Mouse (Mus musculus) bone marrow, adult 2 months (tissue): ENCODE data around the gene Plin5. TPM values are rescaled to one million over a fixed set of nuclear protein-coding genes. Genes with fewer than 3 reads are reported as not detected.

Experiments used
- H3K27ac ChIP-seq: fragments of 200-500 bp; 2 replicates; pipeline ENCODE4 v1.5.1; 2012; ENCODE audit warnings: low read depth, mild to moderate bottlenecking, control low read depth, inconsistent platforms, low read length; ENCODE audit not compliant: control insufficient read depth, poor library complexity, insufficient read depth
- H3K4me1 ChIP-seq: fragments of 200-500 bp; 2 replicates; pipeline ENCODE4 v1.6.1; 2011; ENCODE audit warnings: low read length; ENCODE audit not compliant: control insufficient read depth, insufficient read depth
- H3K4me3 ChIP-seq: fragments of 200-500 bp; replicated peaks from 2 replicates; pipeline ENCODE3; 2011; ENCODE audit warnings: mild to moderate bottlenecking, low read depth, low read length, control low read depth; ENCODE audit not compliant: control insufficient read depth
- CTCF ChIP-seq: fragments of 200-500 bp; IDR thresholded peaks from 2 replicates; pipeline ENCODE4 v1.5.1; 2011; ENCODE audit warnings: low read length, control low read depth; ENCODE audit not compliant: control insufficient read depth, insufficient read depth
- POLR2A ChIP-seq: fragments of 200-500 bp; IDR thresholded peaks from 2 replicates; pipeline ENCODE4 v1.6.1; 2011; ENCODE audit warnings: low read depth, mild to moderate bottlenecking, control low read depth, low read length, borderline replicate concordance; ENCODE audit not compliant: control insufficient read depth
- WGBS: fragments of 180-500 bp; shearing (Covaris S2); methylation state at CpG from one replicate; pipeline ENCODE4 v1.1.7; 2018; 5-methylcytosine and 5-hydroxymethylcytosine counted together
- polyA plus RNA-seq: library from polyadenylated mRNA; stranded (reverse); fragments of >200 nt; gene quantifications from 2 replicates; pipeline ENCODE4 v1.2.4, GENCODE M21; 2011; ENCODE audit warnings: low replicate concordance; ENCODE audit not compliant: missing spikeins, insufficient read depth, insufficient read length

The Plin5 gene
- polyA plus RNA-seq, 1 experiment: not detected

DNA sequence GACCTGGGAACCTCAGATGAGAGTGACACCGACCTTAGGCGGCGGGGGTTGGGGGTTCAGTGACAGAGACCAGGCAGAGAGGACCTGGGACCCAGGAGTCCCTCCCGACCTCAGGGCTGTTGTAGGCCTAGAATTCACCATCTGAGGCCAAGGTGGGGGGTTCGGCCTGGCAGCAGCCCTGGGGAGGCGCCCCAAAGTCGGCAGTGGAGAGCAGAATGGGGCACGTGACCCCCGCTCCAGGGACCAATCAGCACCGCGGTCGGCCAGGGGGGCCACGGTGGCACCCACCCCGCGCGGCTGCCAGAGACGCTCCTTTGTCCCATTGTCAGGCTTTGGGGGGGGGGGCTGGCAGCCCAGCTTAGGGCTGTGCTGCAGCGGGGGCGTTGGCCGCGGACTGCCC is 22.0 kb upstream of the Plin5 start:
- no peak overlapping the region for H3K27ac ChIP-seq
- no peak overlapping the region for H3K4me3 ChIP-seq
- WGBS: 19% methylated on average over 21 of the region's 21 CpGs
- no peaks in the 10 kb centered on the region for H3K4me1 ChIP-seq
- TF ChIP-seq CTCF: no peak
- TF ChIP-seq POLR2A: no peak

DNA sequence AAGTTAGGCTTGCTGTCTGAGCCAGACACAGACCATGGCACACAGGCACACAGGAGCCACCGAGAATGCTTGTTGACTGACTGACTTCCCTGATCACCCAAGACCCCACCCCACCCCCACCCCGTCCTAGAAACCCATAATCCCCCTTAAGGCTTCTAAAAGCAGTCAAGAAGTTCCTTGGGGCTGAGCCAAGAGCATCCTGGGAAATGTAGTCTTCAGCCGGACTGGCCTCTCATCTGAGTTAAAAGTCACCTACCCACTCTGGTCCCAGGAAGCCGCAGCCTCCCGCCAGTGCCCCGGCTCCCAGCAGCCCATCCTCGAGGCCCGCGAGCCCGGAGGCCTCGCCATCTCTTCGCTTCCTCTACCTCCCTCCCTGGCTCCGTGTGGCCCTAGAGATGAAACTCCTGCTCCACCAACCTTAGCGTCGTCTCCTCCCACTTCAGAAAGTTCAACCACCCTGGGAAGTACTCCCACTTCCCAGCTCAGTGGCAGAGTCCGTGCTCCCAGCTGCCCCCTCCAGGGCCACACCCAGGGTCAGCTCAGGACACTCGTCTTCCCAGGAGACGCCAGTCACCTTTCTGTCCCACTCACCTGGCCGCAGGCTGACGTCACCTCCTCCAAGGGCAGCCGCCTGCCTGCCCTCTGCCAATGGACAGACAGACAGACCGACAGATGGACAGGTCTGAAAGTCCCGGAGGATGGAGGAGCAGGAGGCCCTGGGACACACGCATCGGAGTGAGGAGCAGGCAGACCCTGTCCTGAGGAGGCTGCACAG is 20.6 kb upstream of the Plin5 start:
- H3K4me1 ChIP-seq: no peaks in the 10 kb centered on the region
- no peak overlapping the region for H3K27ac ChIP-seq
- no peak overlapping the region for H3K4me3 ChIP-seq
- no peak for TF ChIP-seq CTCF
- TF ChIP-seq POLR2A: no peak
- 65% methylated on average over 25 of the region's 25 CpGs for WGBS

DNA sequence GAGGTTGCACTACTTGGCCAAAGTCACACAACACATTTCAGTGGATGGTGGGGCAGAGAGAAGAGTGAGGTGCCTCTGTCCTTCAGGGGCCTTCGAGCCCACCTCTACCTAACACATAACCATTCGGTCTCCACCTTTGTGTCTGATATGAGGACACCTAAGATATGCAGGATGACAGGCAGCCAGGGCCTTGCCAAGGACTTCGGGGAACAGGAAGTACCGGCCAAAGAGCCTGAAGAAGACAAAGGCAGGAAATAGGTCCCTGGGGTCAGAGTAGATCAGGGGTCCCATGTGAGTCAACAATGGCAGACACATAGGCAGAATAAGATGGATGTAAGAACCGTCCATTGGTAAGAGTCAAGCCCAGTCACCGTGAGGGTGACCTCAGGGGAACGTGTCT is 19.2 kb upstream of the Plin5 start:
- no peak overlapping the region for H3K4me3 ChIP-seq
- WGBS: 71% methylated on average over 7 of the region's 7 CpGs
- TF ChIP-seq POLR2A (no peak), CTCF (no peak)
- no peaks in the 10 kb centered on the region; the same call in 1 of the 2 replicates for H3K4me1 ChIP-seq
- H3K27ac ChIP-seq: no peak overlapping the region

DNA sequence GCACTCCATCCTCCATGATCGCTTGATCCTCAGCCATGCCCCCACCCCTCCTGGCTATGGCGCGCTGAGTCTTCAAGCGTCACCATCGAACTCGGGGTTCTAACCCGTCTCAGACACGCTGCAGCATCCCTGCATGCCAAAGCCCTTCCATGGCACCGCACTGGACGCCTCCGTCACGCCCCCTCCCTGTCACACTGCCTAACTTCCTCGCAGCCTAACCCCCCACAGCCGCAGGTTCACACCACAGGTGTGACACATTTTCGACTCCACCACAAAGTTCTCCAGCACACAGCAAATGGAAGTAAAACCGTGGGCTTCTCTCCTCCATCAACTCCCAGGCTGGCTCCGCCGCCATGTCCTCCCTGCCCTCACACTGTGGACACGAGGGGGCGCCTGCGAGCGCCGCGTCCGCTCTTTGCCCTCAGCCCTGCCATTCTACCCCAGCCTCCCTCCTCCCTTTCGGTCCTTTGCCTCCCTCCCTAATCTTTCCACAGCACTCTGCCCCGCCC is 17.1 kb upstream of the Plin5 start:
- Histone ChIP-seq H3K4me1 (no peaks in the 10 kb centered on the region; the same call in 1 of the 2 replicates), H3K27ac (peak overlapping the region; percentile 55; the same call in 1 of the 2 replicates), H3K4me3 (peak overlapping the region; percentile 70)
- WGBS: under 1% methylated on average over 27 of the region's 27 CpGs
- 0 out of 2 replicates have a peak, but pooled peaks have one; percentile 41 for TF ChIP-seq POLR2A
- peak; percentile 93 for TF ChIP-seq CTCF

DNA sequence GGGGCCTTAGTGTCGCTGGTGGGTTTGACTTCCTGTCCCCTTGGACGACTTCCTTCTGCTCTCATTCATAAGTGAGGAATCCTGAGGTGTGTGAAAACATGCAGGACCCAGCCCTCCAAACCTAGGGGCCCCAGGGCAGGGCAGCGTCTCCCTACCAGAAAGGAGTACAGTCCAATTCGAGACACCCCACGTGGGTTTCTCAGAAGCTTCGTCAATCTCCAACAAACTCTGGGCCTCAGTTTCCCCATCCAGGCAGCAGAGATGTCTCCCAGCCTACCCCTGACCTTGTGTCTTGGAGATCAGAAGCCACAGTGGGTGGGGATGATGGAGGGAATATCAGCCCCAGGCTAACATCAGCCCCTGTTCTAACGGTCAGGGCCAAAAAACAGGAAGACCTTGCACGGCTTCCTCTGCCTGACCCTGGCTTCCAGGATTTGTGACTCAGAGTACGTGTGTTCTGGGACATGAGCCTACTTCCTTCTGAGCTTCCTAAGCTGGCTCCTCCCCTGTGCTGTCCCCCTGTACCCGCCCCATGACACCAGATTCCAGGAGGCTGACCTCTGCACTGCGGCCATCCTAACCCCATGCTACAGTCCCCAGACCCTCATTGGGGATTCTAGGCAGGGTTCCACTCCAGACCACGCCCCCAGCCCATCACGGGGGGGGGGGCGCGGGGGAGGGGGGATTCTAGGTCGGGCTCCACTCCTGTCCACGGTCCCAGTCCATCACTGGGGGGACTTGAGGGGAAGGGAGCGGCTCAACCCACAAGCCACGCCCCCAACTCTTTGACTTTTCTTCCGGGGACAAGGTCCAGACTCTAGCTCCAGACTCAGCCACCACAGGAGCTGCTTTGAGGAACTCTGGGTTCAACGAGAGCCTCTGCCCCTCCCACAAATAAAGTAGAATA is 16.3 kb upstream of the Plin5 start:
- Histone ChIP-seq H3K4me1 (no peaks in the 10 kb centered on the region; the same call in 1 of the 2 replicates), H3K4me3 (peak overlapping the region; percentile 70), H3K27ac (peak overlapping the region; percentile 55)
- no peak for TF ChIP-seq CTCF
- WGBS: 1% methylated on average over 19 of the region's 21 CpGs

DNA sequence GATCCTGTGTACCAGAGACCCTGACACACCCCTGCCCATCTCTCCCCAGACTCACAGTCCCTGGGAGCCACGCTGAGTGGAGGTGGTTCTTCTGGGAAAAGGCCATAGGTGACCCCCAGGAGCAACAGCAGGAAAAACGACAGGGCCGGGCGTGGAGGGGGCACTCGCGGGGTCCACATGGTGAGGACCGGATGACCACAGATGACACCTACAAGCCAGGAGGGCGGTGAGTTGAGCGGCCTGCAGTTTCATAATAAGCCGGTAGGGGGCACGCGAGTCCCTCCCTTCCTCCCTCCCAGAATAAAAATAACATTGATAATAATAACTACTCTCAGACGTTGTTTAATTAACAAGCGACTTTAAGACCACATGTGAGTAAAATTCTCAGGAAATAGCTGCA is 15.3 kb upstream of the Plin5 start:
- TF ChIP-seq POLR2A (no peak), CTCF (peak; percentile 83)
- H3K4me3 ChIP-seq: no peak overlapping the region
- H3K4me1 ChIP-seq: peaks cover 2% of the 10 kb centered on the region
- H3K27ac ChIP-seq: no peak overlapping the region
- WGBS: 5% methylated on average over 14 of the region's 14 CpGs

DNA sequence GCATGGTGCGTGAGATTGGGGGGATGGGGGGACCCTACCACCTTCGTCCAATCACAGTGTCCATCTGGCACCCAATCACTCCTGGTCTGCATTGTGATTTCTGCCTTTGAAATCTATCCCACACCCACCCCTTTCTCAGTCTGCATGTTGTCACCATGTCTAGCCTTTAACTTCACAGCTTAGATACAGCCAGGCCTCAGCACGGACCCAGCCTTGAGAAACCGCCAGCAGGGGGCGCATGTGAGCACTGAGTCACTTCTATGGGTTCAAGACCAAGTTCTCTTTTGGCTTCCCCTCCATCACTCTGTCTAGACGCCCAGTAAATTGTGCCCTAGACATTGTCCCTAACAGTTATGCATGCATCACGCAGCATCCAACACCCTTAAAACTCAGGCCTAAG is 14.4 kb upstream of the Plin5 start:
- TF ChIP-seq POLR2A (no peak), CTCF (peak; percentile 83)
- Histone ChIP-seq H3K27ac (no peak overlapping the region), H3K4me1 (peaks cover 2% of the 10 kb centered on the region), H3K4me3 (no peak overlapping the region)
- WGBS: 32% methylated on average over 7 of the region's 7 CpGs

DNA sequence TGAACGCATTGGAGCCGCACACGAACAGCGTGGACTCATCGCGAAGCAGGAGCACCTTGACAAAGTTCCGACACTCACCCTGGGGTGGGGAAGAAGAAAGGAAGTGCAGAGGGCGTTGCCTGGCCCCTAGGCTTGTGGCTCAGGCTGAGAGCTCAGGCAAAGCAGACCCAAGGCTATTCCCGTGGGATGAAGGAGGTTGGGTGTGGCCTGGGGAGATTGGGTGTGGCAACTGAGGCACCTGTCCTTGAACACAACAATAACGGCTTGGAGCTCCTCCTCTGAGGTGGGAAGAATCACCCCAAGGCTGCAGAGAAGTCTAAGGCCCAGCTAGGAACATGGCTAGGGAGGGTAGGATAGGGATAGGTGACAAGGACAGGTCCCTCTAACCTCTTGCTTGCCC is 13.7 kb upstream of the Plin5 start:
- no peak overlapping the region for H3K4me3 ChIP-seq
- no peak overlapping the region for H3K27ac ChIP-seq
- WGBS: 85% methylated on average over 10 of the region's 10 CpGs
- no peak for TF ChIP-seq POLR2A
- no peak for TF ChIP-seq CTCF
- H3K4me1 ChIP-seq: peaks cover 2% of the 10 kb centered on the region

DNA sequence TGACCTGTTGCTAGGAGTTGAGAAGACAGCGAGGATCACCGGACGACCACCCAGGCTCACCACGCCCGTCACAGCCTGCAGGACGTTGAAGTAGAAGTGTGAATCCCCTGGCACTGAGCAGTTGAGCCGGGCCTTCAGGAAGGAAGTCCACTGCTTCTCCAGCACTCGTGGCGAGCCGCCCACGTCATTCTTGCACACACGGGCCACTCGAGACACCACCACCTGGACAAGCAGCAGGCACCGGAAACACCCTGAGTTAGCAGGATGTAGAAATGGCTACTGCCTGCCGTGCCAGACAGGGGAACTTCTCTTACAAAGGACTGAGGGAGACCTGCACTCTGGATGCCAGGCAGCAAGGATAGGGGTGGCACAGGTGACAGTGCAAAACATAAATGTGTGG is 10.8 kb upstream of the Plin5 start:
- no peak for TF ChIP-seq POLR2A
- no peak for TF ChIP-seq CTCF
- 36% methylated on average over 15 of the region's 15 CpGs for WGBS
- H3K4me1 ChIP-seq: peaks cover 2% of the 10 kb centered on the region
- no peak overlapping the region for H3K27ac ChIP-seq
- no peak overlapping the region for H3K4me3 ChIP-seq
